Mouse (Mus musculus): ENCODE measurements around the gene Ctrb1.

GRCm38 (mm10) chr8:111736321-111736720, 45.5 kb upstream of the Ctrb1 start:
- TF ChIP-seq CTCF (conservative IDR thresholded peaks at IDR 0.05; ENCODE audit: low read length) (no peak), NANOG (IDR thresholded peaks at IDR 0.05; ENCODE audit: borderline replicate concordance, low read length) (no peak)

All from E14TG2a.4 (cell line).